Mouse (Mus musculus) embryonic fibroblast, embryonic 13.5 days (primary cell): ENCODE results near the gene Ap5m1. TPM values are rescaled to one million over a fixed set of nuclear protein-coding genes. Genes with fewer than 3 reads are reported as not detected.
A peak's percentile ranks its signal among the peaks of the same experiment; 100 is the strongest.

ENCODE experiments used
- H3K27ac ChIP-seq: 2 replicates; pipeline ENCODE4 v1.5.1; 2012; ENCODE audit warnings: low read length, control low read depth, inconsistent platforms; ENCODE audit not compliant: insufficient read depth
- H3K4me1 ChIP-seq: 2 replicates; pipeline ENCODE4 v1.6.1; 2011; ENCODE audit warnings: low read length; ENCODE audit not compliant: control insufficient read depth, insufficient read depth
- H3K4me3 ChIP-seq: 2 replicates; pipeline ENCODE4 v1.5.1; 2011; ENCODE audit warnings: mild to moderate bottlenecking, control low read depth, low read length; ENCODE audit not compliant: insufficient read depth
- CTCF ChIP-seq: IDR thresholded peaks from 2 replicates; pipeline ENCODE4 v1.5.1; 2011; ENCODE audit warnings: mild to moderate bottlenecking, control low read depth, low read length, moderate library complexity, borderline replicate concordance; ENCODE audit not compliant: insufficient read depth
- POLR2A ChIP-seq: IDR thresholded peaks from 2 replicates; pipeline ENCODE4 v1.6.1; 2011; ENCODE audit warnings: low read depth, mild to moderate bottlenecking, control low read depth, low read length, moderate library complexity
- polyA plus RNA-seq: library from polyadenylated mRNA; stranded (reverse); fragments of >200 nt; gene quantifications from 2 replicates; pipeline ENCODE4 v1.2.4, GENCODE M21; 2011; ENCODE audit warnings: low read depth; ENCODE audit not compliant: missing spikeins, insufficient read length

The Ap5m1 gene
- polyA plus RNA-seq, 1 experiment: 18.6 TPM

- TF ChIP-seq POLR2A (no peak), CTCF (0 out of 2 replicates have a peak, but pooled peaks have one; percentile 5)
- H3K4me1 ChIP-seq: no peaks in the 10 kb centered on the region
- no peak overlapping the region for H3K27ac ChIP-seq
- no peak overlapping the region for H3K4me3 ChIP-seq
Measured at GRCm38 (mm10) chr14:49118381-49118780, 52.5 kb downstream of the Ap5m1 start.

GRCm38 (mm10) chr14:49121723-49122122 is 55.8 kb downstream of the Ap5m1 start:
- TF ChIP-seq POLR2A (no peak), CTCF (no peak)
- Histone ChIP-seq H3K4me3 (no peak overlapping the region), H3K4me1 (no peaks in the 10 kb centered on the region), H3K27ac (no peak overlapping the region)

GRCm38 (mm10) chr14:49127162-49127779 is 61.4 kb downstream of the Ap5m1 start:
- no peak overlapping the region for H3K27ac ChIP-seq
- H3K4me1 ChIP-seq: no peaks in the 10 kb centered on the region
- no peak overlapping the region for H3K4me3 ChIP-seq
- TF ChIP-seq POLR2A (no peak), CTCF (no peak)

GRCm38 (mm10) chr14:49128544-49129263 is 62.8 kb downstream of the Ap5m1 start:
- no peak for TF ChIP-seq CTCF
- no peak for TF ChIP-seq POLR2A
- H3K27ac ChIP-seq: no peak overlapping the region
- no peak overlapping the region for H3K4me3 ChIP-seq
- H3K4me1 ChIP-seq: no peaks in the 10 kb centered on the region

GRCm38 (mm10) chr14:49132391-49132790 is 66.5 kb downstream of the Ap5m1 start:
- Histone ChIP-seq H3K4me1 (no peaks in the 10 kb centered on the region), H3K4me3 (no peak overlapping the region), H3K27ac (no peak overlapping the region)
- TF ChIP-seq POLR2A (no peak), CTCF (no peak)

GRCm38 (mm10) chr14:49138171-49138570 is 72.3 kb downstream of the Ap5m1 start:
- no peak for TF ChIP-seq POLR2A
- no peak for TF ChIP-seq CTCF
- Histone ChIP-seq H3K4me1 (no peaks in the 10 kb centered on the region), H3K27ac (no peak overlapping the region), H3K4me3 (no peak overlapping the region)

- no peak overlapping the region for H3K27ac ChIP-seq
Measured at GRCm38 (mm10) chr14:49140756-49141155, 74.9 kb downstream of the Ap5m1 start.

More at GRCm38 (mm10) chr14:49140756-49141155, 74.9 kb downstream of the Ap5m1 start:
- H3K4me3 ChIP-seq: no peak overlapping the region
- TF ChIP-seq CTCF (no peak), POLR2A (no peak)
- H3K4me1 ChIP-seq: no peaks in the 10 kb centered on the region

Other genes starting within 250 kb of the Ap5m1 start
- 99.4 and 103 TPM in 2 replicates for gene Exoc5, start 556 bp downstream of the Ap5m1 start, polyA plus RNA-seq
- gene Naa30, start 106.1 kb downstream of the Ap5m1 start, polyA plus RNA-seq: 25.9 and 35.7 TPM in 2 replicates
- gene ccdc198, start 179.4 kb downstream of the Ap5m1 start, polyA plus RNA-seq: not detected in 2 replicates